Mouse (Mus musculus): ENCODE measurements around the gene Kcnq4.
A peak's percentile ranks its signal among the peaks of the same experiment; 100 is the strongest.

Kcnq4 gene

DNA sequence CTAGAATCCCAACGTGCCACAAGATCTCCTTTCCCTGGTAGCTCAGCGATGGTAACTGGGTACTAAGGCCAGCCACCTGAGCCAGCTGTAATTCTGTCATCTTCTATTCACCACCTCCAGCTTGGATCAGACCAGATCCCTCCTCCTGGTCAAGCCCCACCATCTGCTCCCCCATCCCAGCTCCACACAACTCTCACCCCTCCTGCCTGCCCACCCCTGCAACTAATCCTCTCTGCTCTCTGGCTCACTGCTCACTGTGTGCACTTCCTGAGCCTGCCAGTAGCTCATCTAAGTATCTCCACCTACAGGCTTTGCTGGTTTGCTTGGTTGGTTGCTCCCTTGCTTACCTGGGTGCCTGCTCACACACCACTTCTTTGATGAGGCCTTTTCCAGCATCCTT lies 26.8 kb downstream of the Kcnq4 start:
- no peak for DNase-seq

DNA sequence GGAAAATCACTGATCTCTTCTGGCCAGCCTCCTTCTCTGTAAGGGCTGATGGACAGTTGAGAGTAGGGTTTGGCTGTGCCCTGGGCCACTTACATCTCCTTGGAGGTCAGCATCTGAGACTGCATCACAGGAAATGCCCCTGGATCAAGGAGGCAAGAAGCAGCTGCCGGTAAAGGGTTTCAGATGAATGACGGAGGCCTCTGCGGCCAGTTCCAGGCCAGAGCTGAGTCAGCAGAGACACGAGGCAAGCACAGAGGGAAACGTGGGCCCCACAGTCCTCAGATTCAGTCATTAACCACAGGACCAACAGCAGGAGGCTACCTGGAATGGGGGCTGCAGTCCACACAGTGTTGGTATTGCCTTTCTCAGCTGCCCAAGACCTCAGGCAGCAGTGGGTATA lies 29.3 kb downstream of the Kcnq4 start:
- DNase-seq = no peak

- no peak for DNase-seq
Observed at GRCm38 (mm10) chr4:120717591-120717990, 30.8 kb downstream of the Kcnq4 start.

GRCm38 (mm10) chr4:120716765-120717164 lies 31.6 kb downstream of the Kcnq4 start:
- no peak for DNase-seq

DNA sequence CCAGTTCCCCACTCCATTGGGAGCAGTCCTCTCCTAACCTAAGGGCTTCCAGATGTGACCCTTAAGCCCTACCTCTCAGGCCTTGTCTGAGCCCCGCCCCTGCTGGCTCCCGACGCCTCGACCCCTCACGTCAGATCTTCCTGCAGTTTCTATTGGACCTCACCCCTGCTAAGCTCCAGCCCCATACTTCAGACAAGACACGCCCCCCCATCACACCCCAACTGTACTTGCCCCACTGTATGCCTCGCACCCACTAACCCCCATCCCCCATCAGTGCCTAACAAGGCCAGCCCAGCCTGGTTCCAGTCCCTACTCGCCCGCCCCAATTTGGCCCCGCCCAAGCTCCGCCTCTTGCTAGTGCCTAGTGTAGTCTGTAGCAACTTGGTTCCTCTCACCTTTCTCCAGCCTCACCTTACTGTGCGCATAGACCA lies 32.3 kb downstream of the Kcnq4 start:
- peak; percentile 47 for DNase-seq

DNA sequence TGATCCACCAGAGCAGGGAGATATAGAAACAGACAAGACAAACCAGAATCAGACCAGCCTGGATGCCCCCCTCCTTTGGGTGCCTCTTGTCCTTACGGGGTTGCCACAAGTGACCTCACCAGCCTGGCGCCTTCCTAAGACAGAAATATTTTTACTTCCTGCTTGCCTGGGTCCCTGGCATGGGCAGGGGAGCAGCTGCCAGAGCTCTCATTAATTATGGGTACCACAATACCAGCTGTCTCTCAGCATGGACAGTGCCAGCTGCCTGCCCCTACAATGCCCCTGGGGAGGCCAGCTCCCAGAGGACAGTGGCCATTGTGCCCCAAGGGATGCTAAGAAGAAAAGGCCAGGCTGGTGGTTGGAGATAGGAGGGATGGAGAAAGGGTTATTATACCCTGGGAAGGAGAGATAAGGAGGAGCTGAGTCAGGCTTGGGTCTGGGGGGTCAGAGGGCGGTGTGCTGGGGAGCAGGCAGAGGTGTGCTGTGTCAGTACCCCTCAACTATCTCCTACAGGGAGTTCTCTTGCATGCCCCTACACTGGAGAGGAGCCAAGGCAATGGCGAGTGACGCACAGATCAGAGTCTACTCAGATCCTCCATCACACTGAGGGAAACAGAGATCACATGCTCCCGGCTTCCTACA lies 34.4 kb downstream of the Kcnq4 start:
- DNase-seq = no peak

GRCm38 (mm10) chr4:120713021-120713420 lies 35.4 kb downstream of the Kcnq4 start:
- DNase-seq = no peak

DNA sequence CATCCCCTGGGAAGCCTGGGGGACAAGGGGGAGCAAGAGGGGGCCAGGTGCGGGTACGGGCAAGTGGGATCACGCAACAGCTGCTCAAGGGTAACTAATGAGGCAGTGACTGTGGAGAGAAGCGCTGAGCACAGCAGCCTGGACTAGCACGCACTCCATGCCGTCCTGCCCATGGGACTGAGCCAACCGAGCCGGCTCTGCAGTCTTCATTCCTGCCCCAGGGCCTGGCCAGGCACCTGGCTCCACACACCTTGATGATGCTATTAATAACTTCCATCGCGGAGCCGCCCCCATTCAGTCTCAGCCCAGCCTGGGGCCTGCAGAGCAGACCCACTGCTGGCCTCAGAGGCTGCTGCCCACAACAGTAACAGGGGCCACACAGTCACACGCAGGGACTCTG lies 36.2 kb downstream of the Kcnq4 start:
- DNase-seq = no peak

DNA sequence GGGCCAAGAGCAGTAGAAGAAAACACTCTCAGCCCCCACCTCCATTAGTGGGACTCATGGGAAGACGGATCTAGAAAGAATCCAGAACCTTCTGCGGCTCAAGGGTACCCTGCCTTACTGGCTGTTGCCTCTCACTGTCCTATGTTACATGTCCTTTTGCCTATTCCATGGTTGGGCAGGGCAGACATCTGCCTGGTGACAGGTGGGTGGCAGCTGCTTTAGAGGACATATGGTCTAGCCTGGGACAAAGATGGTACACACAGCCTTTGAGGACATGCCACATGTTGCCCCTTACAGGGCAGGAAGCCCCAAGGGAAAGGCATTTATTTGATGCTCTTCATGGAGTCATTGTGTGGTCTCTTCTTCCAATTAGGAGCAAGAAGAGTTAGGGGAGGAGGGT lies 45.9 kb downstream of the Kcnq4 start:
- DNase-seq = no peak

- peak; percentile 61 for DNase-seq
Observed at GRCm38 (mm10) chr4:120702056-120702455, 46.4 kb downstream of the Kcnq4 start.

DNA sequence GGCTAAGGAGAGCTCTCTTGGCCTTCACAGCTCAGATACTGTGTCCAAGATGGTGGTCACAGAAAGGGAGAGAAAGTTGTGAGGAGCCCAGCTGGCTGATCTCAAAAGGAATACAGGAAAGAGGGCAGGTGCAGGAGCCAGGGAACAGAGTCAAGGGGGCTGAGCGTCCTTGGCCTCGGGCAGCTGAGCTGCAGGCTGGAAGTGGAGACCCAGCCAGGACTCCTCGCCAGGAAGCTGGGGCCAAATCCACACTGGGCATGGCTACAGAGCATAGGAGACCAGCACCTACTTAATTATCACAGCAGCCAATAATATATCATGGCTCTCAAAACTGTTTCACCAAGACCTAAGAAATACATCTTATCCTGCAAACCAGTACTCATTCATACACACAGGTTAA lies 47.2 kb downstream of the Kcnq4 start:
- DNase-seq = peak; percentile 5

DNA sequence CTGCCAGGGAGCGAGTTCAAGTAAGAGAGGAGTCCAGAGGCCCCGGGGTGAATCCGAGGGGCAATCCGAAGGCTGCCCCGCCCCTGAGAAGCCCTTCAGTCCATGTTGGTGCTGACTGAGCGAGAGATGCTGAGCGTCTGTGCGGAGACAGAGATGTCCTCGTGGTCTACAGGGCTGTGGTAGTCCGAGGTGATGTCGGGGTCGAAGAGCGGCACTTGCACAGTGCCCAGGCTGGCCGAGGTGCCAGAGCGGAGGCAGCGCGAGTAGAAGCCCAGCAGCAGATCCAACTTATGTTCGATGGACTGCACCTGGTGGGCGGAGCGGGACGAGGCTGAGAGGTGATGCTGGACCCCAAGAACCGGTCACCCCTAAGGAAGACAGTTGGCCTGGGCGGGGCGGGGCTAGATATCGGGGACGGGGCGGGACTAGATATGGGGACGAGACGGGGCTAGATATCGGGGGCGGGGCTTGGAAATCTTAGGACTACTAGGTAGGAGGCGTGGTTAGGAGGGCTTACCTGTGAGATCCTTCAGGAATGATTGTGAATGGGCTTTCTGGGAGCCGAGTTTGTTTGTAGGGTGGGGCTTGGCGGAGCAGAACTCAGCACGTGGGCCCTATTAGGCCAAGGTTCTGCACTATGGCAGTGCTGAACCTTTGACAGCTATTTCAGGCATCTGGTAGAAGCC lies 50.5 kb downstream of the Kcnq4 start:
- DNase-seq = peak; percentile 3

GRCm38 (mm10) chr4:120697353-120697752 lies 51.1 kb downstream of the Kcnq4 start:
- DNase-seq = no peak

DNA sequence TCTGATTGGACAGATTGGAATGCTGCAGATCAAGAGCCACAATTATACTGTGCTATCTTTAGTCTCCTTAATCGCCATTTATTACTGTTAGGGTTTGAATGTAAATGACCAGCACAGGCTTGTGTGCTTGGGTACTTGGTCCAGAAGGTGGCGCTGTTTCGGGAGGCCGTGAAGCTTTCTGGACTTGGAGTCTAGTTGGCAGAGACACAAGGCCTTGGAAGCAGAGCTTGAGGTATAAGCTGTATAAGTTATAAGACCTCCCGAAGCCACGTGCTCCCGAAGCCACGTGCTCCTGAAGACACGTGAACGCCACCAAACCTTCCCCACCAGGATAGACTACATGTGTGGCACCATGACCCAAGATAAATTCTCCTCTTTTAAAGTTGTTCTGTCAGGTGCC lies 55.7 kb downstream of the Kcnq4 start:
- peak; percentile 62 for DNase-seq

DNA sequence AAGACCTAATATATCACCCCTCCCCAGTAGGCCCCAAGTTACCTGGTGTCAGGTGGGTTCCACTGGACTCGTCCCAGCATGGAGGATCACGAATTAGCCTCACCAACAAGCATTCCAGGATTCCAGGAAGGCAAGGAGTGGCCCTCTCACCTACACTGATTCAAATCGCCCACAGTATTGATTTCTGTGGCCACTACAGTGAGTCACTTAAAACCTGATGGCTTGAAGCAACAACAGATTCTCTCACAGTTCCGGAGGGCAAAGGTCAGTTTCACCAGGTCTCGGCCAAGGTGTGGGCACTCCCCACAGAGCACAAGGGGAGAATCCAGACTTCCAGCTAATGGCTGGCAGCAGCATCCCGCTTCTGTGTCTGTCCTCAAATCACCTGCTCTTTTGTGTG lies 59.1 kb downstream of the Kcnq4 start:
- peak; percentile 1 for DNase-seq

DNA sequence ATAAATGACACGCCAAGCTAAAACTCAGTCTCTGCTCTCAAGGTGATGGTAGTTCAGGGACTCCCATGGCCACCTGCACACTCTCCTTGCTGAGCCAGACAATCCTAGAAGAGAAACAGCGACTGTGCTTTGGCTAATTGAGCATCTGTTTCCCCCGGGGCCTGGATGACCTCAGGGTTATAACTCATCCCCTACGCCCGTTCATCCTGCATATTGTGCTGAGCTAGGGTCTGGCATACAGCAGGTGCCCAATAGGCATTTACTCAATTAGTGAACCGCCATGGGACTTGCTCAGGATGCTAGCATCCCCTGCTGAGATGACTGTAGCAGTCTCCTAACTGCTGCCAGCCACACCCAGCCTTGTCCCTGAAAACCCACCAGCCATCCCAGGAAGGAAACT lies 61.1 kb downstream of the Kcnq4 start:
- no peak for DNase-seq

GRCm38 (mm10) chr4:120683278-120683997 lies 65.0 kb downstream of the Kcnq4 start:
- DNase-seq = no peak

DNA sequence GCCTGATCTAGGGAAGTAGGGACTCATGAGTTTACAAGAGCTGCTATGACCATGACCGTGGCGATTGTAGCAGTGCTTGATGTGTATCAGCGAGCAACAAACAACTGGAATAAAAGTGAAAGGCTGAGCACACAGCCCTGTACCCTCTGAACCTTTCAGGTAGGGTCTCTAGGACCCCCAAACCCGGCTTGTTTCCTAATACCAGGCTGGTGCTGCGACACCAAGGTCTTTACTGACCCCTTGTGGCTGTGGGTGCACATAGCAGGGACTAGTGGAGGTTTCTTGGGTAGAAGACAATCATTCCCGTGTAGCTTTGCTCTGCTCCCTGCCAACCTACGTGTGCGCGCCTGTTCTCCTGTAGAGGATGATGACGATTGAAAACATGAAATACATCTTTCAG lies 66.2 kb downstream of the Kcnq4 start:
- DNase-seq = peak; percentile 59

GRCm38 (mm10) chr4:120680953-120681352 lies 67.5 kb downstream of the Kcnq4 start:
- no peak for DNase-seq

GRCm38 (mm10) chr4:120675640-120676039 lies 72.8 kb downstream of the Kcnq4 start:
- no peak for DNase-seq

DNA sequence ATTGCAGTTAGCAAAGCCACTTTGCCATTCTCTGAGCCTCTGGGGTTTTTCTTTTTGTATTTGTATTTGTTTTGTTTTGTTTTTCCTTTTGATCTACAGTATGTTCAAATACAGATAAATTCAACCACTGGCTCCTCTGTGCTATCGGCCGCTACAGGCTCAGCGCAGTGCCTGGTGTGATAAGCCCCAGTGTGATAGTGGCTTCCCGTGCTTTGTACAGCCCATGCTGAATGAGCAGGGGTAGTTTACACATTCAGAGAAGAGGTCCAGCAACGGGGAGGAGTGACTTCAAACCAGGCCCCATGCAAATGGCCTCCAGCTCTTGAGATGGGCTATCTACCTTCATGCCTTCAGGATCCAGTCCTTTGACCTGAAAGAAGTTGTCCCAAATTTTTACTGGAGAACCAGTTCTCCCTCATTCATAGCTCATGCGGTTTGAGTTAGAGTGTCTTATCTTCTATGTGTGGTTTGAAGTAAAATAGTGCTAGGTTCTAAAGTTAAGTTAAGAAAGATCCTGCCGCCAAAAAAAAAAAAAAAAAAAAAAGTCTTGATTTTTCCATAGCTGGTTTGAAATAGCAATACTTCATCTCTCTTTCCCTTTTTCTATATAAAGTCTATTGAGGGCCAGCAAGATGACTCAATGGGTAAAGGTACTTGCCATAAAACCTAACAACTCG lies 73.5 kb downstream of the Kcnq4 start:
- DNase-seq = no peak

- DNase-seq = no peak
Observed at GRCm38 (mm10) chr4:120673606-120674005, 74.8 kb downstream of the Kcnq4 start.

- DNase-seq = no peak
Observed at GRCm38 (mm10) chr4:120671046-120671445, 77.4 kb downstream of the Kcnq4 start.

GRCm38 (mm10) chr4:120669585-120669984 lies 78.8 kb downstream of the Kcnq4 start:
- DNase-seq = no peak
